Mouse (Mus musculus): ENCODE measurements around the gene Tln2.

GRCm38 (mm10) chr9:67437511-67437910, 122.0 kb downstream of the Tln2 start:
- no peak for TF ChIP-seq POLR2A (IDR thresholded peaks at IDR 0.05; ENCODE audit: insufficient read depth, low read depth, low read length)
- no peak for TF ChIP-seq CTCF (IDR thresholded peaks at IDR 0.05; ENCODE audit: insufficient read depth, low read depth, low read length)

Data from olfactory bulb, adult 2 months (tissue).